Mouse (Mus musculus): ENCODE results near the gene Klhl8.

The Klhl8 gene

DNA sequence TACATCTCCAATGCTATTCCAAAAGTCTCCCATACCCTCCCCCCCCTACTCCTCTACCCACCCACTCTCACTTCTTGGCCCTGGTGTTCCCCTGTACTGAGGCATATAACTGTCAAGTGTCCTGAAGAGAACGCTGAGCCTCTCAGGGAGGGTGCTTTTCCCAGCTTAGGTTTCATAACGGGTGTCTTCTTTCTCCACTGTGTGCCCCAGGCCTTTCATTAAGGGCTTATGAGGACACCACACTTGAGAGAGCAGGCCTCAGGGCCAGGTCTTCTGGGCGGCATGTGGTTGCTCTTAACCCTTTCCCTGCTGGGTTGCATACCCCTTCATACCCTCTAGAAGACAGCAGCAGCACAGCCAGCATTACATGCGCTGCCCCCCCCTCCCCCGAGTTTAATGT, 64.5 kb downstream of the Klhl8 start:
- in situ Hi-C loops (cut with MboI, MseI): no loop called here

DNA sequence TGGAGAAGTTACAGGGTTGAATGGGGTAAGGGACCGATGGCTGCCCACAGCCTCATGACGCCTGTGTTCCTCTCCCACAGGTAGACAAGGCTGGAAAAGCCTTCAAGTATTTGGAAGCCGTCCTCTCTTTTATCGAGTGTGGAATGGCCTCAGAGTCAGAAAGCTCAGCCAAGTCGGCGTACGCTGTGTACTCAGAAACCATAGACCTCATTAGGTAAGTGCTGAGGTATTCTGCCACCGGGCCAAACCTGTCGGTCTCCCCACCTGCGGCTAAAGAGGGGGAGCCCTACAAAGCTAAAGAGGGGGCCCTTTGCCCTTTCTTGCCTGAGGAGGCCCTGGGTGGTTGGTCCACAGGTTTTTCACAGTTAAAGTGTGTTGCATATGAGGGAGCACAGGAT, 64.9 kb downstream of the Klhl8 start:
- in situ Hi-C loops (cut with MboI, MseI): no loop called here

DNA sequence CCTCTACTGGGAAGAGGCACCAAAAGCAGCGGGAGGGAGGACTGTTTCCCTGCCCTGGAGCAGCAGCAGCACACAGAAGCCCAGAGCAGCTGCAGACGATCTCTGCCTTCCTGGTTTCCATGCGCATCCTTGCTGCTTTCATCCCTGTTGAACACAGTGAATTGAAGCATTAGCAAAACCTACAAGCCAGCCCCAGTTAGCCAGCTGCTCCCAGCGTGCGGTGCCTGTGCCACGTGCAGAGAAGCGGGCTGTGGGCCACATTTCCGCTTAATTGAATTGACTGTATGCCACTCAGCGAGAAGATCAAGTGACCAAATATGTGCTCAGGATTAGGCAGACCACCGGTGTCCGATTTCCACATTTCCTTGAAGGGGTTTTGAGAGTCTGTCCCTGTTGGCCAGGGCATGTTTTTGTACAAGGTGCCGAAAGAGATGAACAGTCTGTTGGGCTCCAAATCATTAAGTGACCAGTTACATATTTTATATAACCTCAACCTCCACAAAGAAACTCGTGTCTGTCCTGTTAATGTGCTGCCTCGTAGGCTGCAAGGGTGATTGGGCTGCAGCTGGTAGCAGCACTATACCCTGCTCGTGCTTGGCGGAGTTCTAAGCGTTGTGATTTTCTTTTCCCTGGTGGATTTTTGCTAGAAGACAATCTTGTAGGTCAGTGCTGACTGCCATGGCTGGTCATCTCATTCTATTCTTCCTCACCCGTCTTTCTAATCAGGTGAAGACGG, 65.5 kb downstream of the Klhl8 start:
- in situ Hi-C loops (cut with MboI, MseI): no loop called here

DNA sequence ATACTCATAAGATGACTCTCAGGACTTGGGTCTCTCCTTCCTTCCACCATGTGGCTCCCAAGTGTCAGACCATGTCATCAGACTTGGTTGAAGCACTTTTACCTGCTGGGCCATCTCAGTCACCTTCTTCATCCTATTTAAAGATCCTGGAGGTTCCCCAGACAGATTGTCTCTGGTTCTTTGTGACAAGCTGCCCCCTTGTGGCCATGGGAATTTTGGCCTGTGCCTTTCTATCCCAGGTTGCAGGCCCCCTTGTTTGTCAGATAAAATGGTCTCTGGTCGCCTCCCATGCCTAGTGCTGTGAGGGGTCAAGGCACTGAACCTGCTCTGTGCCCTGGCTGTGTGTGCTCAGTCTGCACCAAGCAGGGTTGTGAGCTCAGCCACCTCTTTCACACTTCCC, 67.1 kb downstream of the Klhl8 start:
- in situ Hi-C loops (cut with MboI, MseI): no loop called here

DNA sequence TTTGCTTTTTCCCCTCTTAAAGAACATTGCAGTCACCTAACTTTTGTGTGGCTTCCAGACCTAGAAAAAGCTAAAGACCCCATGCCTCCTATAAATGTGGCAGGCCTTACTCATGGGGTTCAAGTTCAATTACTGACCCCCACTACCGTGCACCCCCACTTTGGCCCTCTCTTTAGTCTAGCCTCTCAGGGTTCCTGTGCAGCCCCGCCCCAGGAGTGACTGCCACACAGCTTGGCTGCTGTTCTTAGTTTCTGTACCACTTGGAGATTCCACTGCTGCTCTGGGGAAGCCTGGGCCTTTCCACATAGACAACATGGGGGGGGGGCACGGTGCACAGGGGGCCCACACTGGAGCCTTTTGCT, 71.8 kb downstream of the Klhl8 start:
- in situ Hi-C loops (cut with MboI, MseI): no loop called here

DNA sequence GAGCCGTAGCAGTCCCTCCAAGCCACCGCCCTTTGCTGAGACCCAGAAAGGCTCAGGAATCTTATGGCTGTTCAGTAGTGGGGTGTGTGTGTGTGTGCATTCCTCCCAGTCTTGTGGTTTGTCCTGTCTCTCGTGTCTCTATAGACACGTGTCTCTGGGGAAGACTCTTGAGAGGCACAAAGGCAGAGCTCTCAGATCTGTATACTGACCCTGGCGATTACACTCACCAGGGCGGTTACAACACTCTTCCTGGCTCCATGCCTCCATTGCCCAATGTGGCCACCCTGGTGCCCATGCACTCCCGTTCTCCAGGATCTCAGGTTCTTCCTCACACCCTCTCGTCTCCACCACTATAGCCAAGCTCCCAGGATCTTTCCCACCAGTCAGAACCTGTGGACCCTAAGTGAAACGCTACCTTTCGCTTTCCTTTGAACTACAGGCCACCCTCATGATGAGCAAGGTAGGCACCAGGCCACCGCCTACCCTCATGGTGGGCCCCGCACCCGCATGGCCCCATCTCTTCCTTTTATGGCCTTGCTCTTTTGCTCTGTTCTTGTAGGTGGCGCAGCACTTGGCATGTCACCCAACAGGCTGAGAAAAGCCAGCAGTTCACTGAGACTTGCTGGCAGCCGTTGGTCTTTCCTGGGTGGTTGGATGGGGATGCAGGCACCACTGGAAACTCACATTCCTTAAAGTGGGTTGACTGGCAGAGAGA, 72.4 kb downstream of the Klhl8 start:
- in situ Hi-C loops (cut with MboI, MseI): no loop called here

DNA sequence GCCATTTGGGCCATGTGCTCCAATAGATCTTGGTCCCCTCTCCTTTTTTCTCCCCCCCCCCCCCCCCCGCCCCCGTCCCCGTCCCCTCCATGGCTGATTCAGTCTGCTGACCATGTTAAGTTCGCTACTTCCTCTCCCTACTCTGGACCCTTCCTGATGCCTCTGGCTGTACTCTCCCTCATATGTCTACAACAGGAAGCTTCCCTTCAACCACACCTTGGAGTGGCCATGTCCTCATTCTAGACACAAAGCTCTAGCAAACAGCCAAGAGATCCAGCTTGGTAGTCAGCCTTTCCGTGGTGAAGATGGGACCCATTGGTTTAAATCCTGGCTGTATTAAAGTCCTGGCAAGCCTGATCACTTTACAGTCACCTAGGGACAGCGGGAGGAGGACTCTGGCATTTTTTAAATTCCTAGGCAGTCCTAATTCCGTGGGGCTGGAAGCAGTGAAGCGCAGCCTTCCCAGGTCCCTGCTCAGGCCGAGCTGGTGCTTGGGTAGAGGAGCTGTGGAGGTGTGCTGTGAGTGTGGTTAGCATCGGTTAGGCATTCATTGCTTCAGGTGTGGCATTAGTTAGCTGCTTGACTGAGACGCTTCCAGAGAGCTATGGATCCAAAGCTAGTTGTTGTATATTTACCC, 74.8 kb downstream of the Klhl8 start:
- in situ Hi-C loops (cut with MboI, MseI): no loop called here

DNA sequence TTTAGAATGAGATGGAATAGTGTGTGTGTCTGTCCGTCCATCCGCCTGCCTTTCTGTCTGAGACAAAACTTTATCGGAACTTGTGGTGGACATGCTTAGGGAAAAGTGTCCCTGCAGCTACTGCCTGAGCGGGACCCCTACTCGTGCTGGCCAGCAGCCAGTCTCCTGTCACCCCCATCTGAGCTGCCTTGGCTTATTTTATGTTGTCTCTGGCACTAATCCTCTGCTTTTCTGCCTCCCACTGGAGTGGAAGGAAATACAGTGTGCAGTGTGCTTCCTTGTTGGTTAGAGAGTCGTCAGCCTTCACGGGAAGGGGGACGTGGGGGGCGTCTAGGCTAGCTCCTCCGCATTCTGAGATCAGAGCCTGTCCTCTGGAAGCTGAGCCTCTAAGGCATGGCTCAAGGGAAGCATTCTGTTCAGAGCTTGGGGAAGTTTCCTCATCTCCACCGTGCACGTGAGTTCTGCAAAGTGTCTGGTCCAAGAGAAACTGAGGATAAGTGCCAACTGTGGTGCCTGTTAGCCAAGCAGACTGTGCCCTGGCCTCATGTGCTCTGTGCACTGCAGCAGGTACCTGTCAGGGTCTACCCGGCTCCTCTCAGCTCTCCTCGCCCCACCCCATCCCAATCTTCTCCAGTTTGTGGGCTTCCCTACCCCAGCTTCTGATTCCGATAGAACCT, 75.5 kb downstream of the Klhl8 start:
- in situ Hi-C loops (cut with MboI, MseI): no loop called here

DNA sequence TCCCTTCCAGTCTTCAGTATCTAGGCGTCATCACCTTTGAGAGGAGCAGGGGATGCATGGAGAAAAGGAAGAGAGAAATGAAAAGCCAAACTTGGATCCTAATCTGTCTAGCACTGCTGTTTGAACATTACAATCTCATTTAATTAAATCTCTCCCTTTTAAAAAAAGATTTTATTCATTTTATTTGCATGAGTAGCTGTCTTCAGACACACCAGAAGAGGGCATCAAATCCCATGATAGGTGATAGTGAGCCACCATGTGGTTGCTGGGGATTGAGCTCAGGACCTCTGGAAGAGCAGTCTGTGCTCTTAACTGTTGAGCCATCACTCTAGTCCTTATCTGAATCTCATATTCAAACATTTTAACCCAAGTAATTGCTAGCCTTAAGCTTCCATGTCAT, 80.2 kb downstream of the Klhl8 start:
- in situ Hi-C loops (cut with MboI, MseI): no loop called here

DNA sequence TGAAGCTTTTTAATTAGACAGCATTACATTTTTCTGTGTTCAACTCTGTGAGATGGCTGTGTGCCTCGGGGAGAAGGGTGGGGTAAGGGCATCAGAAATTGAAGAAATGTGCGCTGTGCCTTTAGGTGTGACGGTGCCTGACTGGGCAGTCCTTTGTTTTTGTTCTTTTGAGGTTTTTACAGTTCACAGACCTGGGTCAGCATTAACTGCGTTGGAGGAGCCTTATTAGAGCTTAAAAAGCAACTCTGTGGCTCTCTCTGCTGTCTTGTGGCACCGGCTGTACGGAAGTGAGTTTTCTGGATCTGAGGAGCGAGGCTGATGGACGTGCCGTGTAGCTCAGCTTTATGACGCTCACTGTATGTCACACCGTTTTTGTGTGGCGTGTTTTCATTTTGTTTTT, 81.9 kb downstream of the Klhl8 start:
- in situ Hi-C loops (cut with MboI, MseI): no loop called here

DNA sequence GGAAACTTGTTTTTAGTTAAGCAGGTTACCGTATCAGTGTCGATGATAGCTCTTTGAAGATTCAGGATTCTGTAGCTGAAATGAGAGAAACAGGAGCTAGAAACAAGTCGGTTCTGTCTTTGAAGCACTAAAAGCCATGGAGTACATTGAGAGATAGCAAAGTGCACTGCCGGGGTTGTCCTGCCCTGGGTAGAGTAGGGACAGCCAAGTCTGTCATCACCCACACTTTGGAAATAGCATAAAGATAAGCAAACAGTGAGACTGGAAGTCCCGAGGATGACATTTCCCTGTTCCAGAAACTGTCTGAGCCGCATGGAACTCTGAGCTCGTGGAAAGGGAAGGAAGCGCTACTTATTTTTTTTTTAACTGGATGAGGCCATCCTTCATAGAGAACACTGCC, 82.3 kb downstream of the Klhl8 start:
- in situ Hi-C loops (cut with MboI, MseI): no loop called here

DNA sequence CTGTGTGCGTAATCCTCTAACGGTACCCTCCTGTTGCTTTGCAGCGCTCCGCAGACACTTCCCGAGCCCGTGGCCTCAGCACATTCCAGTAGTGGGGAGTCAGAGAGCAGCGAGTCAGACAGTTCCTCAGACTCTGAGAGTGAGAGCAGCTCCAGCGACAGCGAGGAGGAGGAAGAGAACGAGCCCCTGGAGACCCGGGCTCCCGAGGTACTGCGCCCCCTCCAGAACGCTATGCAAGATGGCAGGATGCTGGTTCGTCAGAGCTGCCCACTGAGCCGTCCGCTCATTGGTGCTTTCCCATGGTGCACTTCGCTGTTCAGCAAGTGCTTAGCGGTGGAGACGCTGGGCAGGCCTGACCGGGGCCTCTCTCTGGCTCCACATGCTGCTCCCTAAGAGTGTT, 82.8 kb downstream of the Klhl8 start:
- in situ Hi-C loops (cut with MboI, MseI): no loop called here

DNA sequence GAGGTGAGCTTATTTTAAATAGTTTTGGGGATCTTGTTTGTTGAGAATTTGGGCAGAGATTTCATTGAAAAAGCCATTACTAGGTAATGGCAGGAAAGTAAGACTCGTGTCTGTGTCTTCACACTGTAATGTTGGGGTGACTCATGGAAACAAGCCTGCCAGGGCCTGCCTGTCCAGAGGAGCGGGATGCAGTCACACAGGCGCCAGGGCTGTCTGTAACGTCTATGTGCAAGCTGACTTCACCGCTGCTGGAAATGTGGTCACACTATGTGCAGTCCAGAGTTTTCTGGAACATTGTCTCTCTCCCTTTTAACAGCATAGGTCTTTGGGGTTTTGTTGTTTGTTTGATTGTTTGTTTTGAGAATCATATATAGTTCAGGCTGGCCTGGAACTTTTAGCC, 88.1 kb downstream of the Klhl8 start:
- in situ Hi-C loops (cut with MboI, MseI): loop anchor here (5.0 kb wide), 2 partner anchors 81 to 146 kb away; no protein-coding TSS in a partner anchor

DNA sequence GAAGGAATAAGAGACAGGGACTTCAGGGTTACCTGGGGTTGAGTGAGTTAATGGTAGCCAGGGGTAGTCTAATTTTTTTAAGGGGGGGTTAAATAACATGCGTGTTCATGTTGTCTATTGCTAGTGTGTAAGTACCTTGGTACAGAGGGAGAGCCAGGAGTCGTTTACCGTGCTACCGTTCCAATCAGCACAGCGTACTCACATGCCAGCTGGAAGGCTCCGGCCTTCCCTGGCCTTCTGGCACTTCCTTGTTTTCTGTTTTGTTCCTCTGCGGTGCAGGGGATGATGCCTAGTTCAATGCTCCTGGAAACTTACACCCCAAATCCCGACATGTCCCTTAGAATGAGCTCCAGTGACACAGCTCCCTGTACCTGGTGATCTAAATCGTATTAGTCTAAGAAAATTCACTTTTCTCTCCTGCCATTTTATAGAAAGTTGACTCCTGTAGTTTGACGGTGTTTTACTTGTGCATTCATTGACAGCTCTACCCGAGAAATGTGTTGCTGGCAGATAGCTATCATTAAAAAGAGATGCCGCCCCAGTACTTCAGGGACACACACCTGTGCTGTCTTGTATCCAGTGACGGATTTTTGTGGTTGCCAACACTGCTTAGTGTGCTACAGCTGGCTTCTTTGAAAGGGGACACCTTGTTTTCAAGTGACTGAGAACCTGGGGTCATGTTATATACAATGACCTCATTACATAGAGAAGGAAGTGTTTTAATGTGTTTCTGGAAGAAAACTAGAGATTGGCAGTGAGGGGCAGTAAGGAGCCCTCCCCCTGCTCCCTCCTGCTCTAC, 89.4 kb downstream of the Klhl8 start:
- in situ Hi-C loops (cut with MboI, MseI): loop anchor here (5.0 kb wide), 2 partner anchors 79 to 144 kb away; no protein-coding TSS in a partner anchor

DNA sequence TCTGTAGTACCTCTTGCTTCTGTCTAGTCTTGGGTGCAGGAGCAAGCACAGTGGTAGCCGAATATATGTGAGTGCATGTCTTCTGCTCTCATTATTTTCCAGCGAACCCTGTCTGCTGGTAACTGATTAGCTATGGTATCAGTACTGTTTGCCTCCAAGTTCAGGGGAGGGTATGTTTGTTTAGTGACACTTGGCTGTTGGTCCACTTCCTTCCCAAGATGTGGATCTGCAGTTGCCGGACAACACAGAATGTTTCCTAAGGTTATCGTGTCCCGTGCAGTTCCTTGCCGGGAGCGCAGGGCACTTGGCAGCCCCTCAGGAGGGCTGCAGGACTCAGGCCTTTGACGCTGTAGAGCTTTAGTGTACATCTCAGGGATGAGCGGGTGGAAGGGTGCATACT, 90.0 kb downstream of the Klhl8 start:
- in situ Hi-C loops (cut with MboI, MseI): loop anchor here (5.0 kb wide), 2 partner anchors 79 to 144 kb away; no protein-coding TSS in a partner anchor

DNA sequence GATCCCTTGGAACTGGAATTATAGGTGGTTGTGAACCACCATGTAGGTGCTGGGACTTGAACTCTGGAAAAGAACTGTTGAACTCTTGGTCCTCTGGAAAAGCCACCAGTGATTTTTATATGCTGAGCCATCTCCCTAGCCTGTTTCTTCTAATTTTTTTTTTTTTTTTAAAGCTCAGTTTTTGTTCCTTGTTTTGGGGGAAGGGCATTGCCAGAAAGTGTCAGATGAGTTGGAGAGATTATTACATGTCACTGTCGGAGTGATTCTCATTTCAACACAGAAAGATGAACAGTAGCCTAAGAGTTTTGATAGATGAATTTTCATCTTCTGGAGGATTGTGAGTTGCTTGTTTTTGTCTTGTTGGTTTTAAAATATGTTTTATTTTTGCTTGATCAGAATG, 91.4 kb downstream of the Klhl8 start:
- in situ Hi-C loops (cut with MboI, MseI): loop anchor here (5.0 kb wide), 2 partner anchors 77 to 142 kb away; no protein-coding TSS in a partner anchor

DNA sequence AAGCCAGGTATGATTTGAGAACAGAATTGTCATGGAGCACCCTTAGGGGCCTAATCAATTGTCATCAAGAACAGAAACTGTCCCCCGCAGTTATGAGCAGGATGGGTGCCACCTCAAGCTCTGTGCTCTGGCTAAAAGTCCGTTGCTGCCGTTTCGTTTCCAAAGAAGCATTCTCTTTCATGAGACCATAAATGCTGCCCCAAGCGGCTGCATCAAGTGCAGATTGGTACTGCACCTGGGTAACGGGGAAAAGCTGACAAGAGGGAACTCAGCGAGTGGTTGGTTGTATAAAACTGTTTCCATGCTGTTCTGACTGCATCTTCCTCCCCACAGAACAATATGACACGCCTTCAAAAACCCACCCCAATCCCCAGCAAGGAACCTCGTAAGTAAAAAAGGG, 92.5 kb downstream of the Klhl8 start:
- in situ Hi-C loops (cut with MboI, MseI): no loop called here

DNA sequence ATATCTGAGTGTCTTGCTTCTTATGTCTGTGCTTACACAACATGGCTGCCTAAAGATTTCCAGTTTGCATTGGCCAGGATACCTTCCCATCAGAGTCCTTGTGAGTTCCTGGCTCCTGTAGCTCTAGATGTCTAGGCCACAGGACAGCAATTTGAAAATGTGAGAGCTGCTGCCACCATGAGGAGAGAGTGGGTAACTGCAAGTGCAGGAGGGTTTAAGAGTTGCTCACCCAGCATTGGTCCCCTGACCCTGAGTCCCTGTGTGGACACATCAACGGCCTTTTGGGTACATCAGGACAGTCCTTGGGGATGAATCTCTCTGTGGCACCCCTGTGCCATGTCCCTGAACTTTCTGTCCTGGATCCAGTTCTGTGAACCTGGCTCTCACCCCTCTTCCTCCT, 93.3 kb downstream of the Klhl8 start:
- in situ Hi-C loops (cut with MboI, MseI): no loop called here

DNA sequence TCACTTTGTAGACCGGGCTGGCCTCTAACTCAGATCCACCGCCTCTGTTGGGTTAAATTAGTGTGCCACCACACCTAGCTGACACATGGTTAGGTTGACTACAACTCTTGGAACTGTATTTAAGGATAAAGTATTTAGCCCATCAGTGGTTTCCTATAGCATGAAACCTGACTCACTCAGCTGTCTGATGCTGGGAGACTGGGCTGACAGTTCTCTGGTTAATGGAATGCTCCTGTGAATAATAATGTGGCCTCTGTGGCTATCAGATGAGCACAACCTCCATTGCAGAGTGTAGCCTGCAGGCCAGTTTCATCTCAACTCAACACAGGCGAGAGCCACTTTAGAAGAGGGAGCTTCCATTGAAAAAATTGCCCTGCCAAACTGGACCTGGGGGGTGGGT, 94.3 kb downstream of the Klhl8 start:
- in situ Hi-C loops (cut with MboI, MseI): no loop called here

DNA sequence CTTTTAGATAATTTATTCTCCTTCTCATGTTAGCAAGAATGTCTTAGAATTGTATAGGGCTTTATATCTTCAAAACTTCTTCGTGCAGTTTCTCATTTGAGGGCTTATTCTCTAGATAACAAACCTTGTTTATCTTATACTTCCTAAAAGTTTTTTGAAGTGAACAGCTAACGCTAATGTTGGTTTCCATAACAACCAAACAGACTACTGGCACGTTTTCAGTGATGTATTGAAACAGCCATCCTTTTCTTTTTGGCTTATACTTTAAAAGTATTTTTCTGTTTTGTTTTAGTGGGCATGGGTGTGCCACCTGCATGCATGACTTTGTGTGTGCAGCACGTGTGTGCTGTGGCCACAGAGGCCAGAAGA, 95.8 kb downstream of the Klhl8 start:
- in situ Hi-C loops (cut with MboI, MseI): no loop called here

DNA sequence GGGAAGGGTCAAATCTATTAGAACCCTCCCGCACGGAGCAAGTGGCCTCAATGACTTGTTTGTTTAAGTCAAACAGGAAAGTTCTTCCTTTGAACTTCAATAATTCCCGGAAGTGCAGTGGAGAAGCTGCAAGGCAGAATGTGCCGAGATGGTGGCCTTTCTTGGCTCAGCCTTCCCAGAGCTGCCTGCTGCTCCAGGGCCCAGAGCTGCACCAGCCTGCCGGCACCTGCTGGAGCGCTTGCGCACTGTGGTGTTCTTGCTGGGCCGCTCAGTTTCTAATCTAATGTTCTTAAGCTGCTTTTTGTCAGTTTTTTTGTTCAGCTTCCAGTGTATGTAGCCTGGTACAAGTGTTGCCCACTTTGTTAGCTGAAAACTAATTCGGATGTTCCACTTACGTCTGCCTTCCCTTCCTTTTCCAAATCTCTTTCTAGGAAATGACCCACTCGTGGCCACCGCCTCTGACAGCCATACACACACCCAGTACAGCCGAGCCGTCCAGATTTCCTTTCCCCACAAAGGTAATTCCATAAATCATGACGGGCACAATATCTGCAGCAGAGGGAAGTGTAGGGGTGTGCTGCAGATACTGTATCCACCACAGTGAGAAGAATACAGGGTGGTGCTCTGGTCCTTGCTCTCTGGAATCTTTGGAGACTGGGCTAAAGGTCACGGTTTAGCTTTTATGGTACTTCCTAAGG, 96.4 kb downstream of the Klhl8 start:
- in situ Hi-C loops (cut with MboI, MseI): no loop called here

Measured in regulatory T cell (primary cell).